In genomic region chr19:34841719-34842506, GRCm38 (mm10) we compare ENCODE assay signal across 20 mouse cellular contexts. TPM values are rescaled to one million over a fixed set of nuclear protein-coding genes. Genes with fewer than 3 reads are reported as not detected.
DNase-seq lines count a peak whose midpoint lies in the region; ATAC-seq lines count a peak whose summit lies in the region.
"Had no signal": no experiment of that assay in that cellular context is flagged by ENCODE, and none has a peak within 500 bp of the region (broad histone marks: within the 10 kb centered on the region; RNA-seq: fewer than 3 reads in every experiment).

No protein-coding gene starts in this region.

- no peak overlapping the region for H3K9ac ChIP-seq in embryonic facial prominence, embryonic 11.5 days (replicated peaks; ENCODE audit: low read length)
- H3K9ac ChIP-seq in hindbrain, embryonic 13.5 days: no peak overlapping the region
- H3K9ac ChIP-seq in embryonic facial prominence, embryonic 14.5 days (ENCODE audit: low read depth, low read length): no peak overlapping the region
- H3K9ac ChIP-seq in forebrain, embryonic 11.5 days (ENCODE audit: low read length): no peak overlapping the region
- H3K9ac ChIP-seq: forebrain, postnatal 0 days; limb, embryonic 15.5 days; lung, embryonic 15.5 days had no signal

- 40% methylated on average over 9 of the region's 9 CpGs for WGBS in embryonic facial prominence, embryonic 11.5 days
- WGBS in embryonic facial prominence, embryonic 10.5 days: 55% methylated on average over 9 of the region's 9 CpGs
- 59% methylated on average over 9 of the region's 9 CpGs for WGBS in hindbrain, embryonic 13.5 days
- 63% methylated on average over 9 of the region's 9 CpGs for WGBS in hindbrain, embryonic 10.5 days
- WGBS in embryonic facial prominence, embryonic 14.5 days: 42% methylated on average over 9 of the region's 9 CpGs
- 56% methylated on average over 9 of the region's 9 CpGs for WGBS in forebrain, embryonic 11.5 days

- no peak for ATAC-seq in embryonic facial prominence, embryonic 11.5 days (replicated peaks; ENCODE audit: insufficient number of reproducible peaks, low FRiP score, low TSS enrichment, low read depth)
- ATAC-seq in hindbrain, embryonic 13.5 days (ENCODE audit: low FRiP score): 0 out of 2 replicates have a peak, but pooled peaks have one; percentile 15
- peak; percentile 60; the same call in 1 of the 2 replicates for ATAC-seq in embryonic facial prominence, embryonic 14.5 days (ENCODE audit: low read depth)
- no peak for ATAC-seq in erythroid progenitor cell, adult 5-6 weeks (replicated peaks; ENCODE audit: low FRiP score, poor library complexity, severe bottlenecking)
- no peak for ATAC-seq in forebrain, embryonic 11.5 days (replicated peaks; ENCODE audit: low FRiP score)
- ATAC-seq: forebrain, postnatal 0 days had no signal

- H3K27ac ChIP-seq in embryonic facial prominence, embryonic 11.5 days (replicated peaks; ENCODE audit: low read depth, low read length): no peak overlapping the region
- no peak overlapping the region for H3K27ac ChIP-seq in embryonic facial prominence, embryonic 10.5 days (replicated peaks)
- no peak overlapping the region for H3K27ac ChIP-seq in hindbrain, embryonic 13.5 days
- H3K27ac ChIP-seq in hindbrain, embryonic 10.5 days: no peak overlapping the region
- H3K27ac ChIP-seq in embryonic facial prominence, embryonic 14.5 days (replicated peaks; ENCODE audit: low read depth, low read length): no peak overlapping the region
- no peak overlapping the region for H3K27ac ChIP-seq in forebrain, embryonic 11.5 days (ENCODE audit: low read depth, low read length)
- H3K27ac ChIP-seq: limb, embryonic 15.5 days; lung, embryonic 15.5 days; stomach, postnatal 0 days had no signal

- H3K4me3 ChIP-seq in embryonic facial prominence, embryonic 11.5 days (ENCODE audit: low read depth, low read length): no peak overlapping the region
- H3K4me3 ChIP-seq in embryonic facial prominence, embryonic 10.5 days: no peak overlapping the region
- no peak overlapping the region for H3K4me3 ChIP-seq in hindbrain, embryonic 13.5 days
- no peak overlapping the region for H3K4me3 ChIP-seq in hindbrain, embryonic 10.5 days
- H3K4me3 ChIP-seq in embryonic facial prominence, embryonic 14.5 days (ENCODE audit: low read depth, low read length): no peak overlapping the region
- no peak overlapping the region for H3K4me3 ChIP-seq in forebrain, embryonic 11.5 days (ENCODE audit: low read depth, low read length)
- H3K4me3 ChIP-seq: erythroblast, embryonic 14.5 days; limb, embryonic 15.5 days; lung, embryonic 15.5 days had no signal

- no peaks in the 10 kb centered on the region for H3K4me1 ChIP-seq in embryonic facial prominence, embryonic 11.5 days (ENCODE audit: control insufficient read depth, insufficient read depth, low read length)
- H3K4me1 ChIP-seq in embryonic facial prominence, embryonic 10.5 days: peaks cover 11% of the 10 kb centered on the region
- H3K4me1 ChIP-seq in hindbrain, embryonic 13.5 days (replicated peaks): peaks cover 6% of the 10 kb centered on the region
- H3K4me1 ChIP-seq in hindbrain, embryonic 10.5 days (replicated peaks): 0 out of 2 replicates have a peak, but pooled peaks cover 5% of the 10 kb centered on the region
- 0 out of 2 replicates have a peak, but pooled peaks cover 7% of the 10 kb centered on the region for H3K4me1 ChIP-seq in embryonic facial prominence, embryonic 14.5 days (ENCODE audit: control insufficient read depth, insufficient read depth, low read length)
- no peaks in the 10 kb centered on the region for H3K4me1 ChIP-seq in forebrain, embryonic 11.5 days (replicated peaks; ENCODE audit: control insufficient read depth, insufficient read depth, low read length)

- peak; percentile 11 for DNase-seq in embryonic facial prominence, embryonic 11.5 days (ENCODE audit: low spot score)
- no peak for DNase-seq in embryonic facial prominence, embryonic 10.5 days (ENCODE audit: low spot score)
- no peak for DNase-seq in hindbrain, embryonic 10.5 days (ENCODE audit: low spot score)
- DNase-seq in 416B (ENCODE audit: low read depth): peak; percentile 81
- DNase-seq in embryonic facial prominence, embryonic 14.5 days (ENCODE audit: low spot score): peak; percentile 35
- no peak for DNase-seq in forebrain, embryonic 11.5 days (ENCODE audit: low spot score)
- DNase-seq: cerebellum, adult 8-10 months; forebrain, postnatal 0 days; gastrocnemius, postnatal 10 days; heart, postnatal 4 days; kidney, adult 11 months; kidney, postnatal 36 days; spleen, adult 18-20 months; thymus, postnatal 14 days had no signal

- no peaks in the 10 kb centered on the region for H3K9me3 ChIP-seq in embryonic facial prominence, embryonic 11.5 days (replicated peaks; ENCODE audit: control insufficient read depth, low read length)
- no peaks in the 10 kb centered on the region for H3K9me3 ChIP-seq in embryonic facial prominence, embryonic 10.5 days
- no peaks in the 10 kb centered on the region for H3K9me3 ChIP-seq in hindbrain, embryonic 13.5 days
- no peaks in the 10 kb centered on the region for H3K9me3 ChIP-seq in hindbrain, embryonic 10.5 days
- no peaks in the 10 kb centered on the region for H3K9me3 ChIP-seq in embryonic facial prominence, embryonic 14.5 days (ENCODE audit: control insufficient read depth, low read length)
- H3K9me3 ChIP-seq in forebrain, embryonic 11.5 days (ENCODE audit: control insufficient read depth, low read length): no peaks in the 10 kb centered on the region
- H3K9me3 ChIP-seq: limb, embryonic 15.5 days; lung, embryonic 15.5 days had no signal

- H3K4me2 ChIP-seq in embryonic facial prominence, embryonic 11.5 days (ENCODE audit: low read depth, low read length): no peak overlapping the region
- no peak overlapping the region for H3K4me2 ChIP-seq in hindbrain, embryonic 13.5 days
- H3K4me2 ChIP-seq in embryonic facial prominence, embryonic 14.5 days (ENCODE audit: low read depth, low read length): no peak overlapping the region
- H3K4me2 ChIP-seq in forebrain, embryonic 11.5 days (ENCODE audit: low read depth, low read length, severe bottlenecking): no peak overlapping the region
- H3K4me2 ChIP-seq: limb, embryonic 15.5 days; lung, embryonic 15.5 days had no signal

- no peaks in the 10 kb centered on the region for H3K27me3 ChIP-seq in embryonic facial prominence, embryonic 11.5 days (ENCODE audit: control insufficient read depth, insufficient read depth, low read length)
- no peaks in the 10 kb centered on the region for H3K27me3 ChIP-seq in embryonic facial prominence, embryonic 10.5 days (replicated peaks; ENCODE audit: low read depth, poor library complexity, severe bottlenecking)
- no peaks in the 10 kb centered on the region for H3K27me3 ChIP-seq in hindbrain, embryonic 13.5 days
- H3K27me3 ChIP-seq in hindbrain, embryonic 10.5 days (ENCODE audit: insufficient read depth, poor library complexity, severe bottlenecking): no peaks in the 10 kb centered on the region
- H3K27me3 ChIP-seq in embryonic facial prominence, embryonic 14.5 days (replicated peaks; ENCODE audit: control insufficient read depth, insufficient read depth, low read length): no peaks in the 10 kb centered on the region
- H3K27me3 ChIP-seq in forebrain, embryonic 11.5 days (ENCODE audit: control insufficient read depth, insufficient read depth, low read length): no peaks in the 10 kb centered on the region
- H3K27me3 ChIP-seq: limb, embryonic 15.5 days; lung, embryonic 15.5 days had no signal

- no peaks in the 10 kb centered on the region for H3K36me3 ChIP-seq in embryonic facial prominence, embryonic 11.5 days (replicated peaks; ENCODE audit: control insufficient read depth, insufficient read depth, low read depth, low read length)
- peaks cover 27% of the 10 kb centered on the region for H3K36me3 ChIP-seq in embryonic facial prominence, embryonic 10.5 days (replicated peaks)
- peaks cover 18% of the 10 kb centered on the region for H3K36me3 ChIP-seq in hindbrain, embryonic 13.5 days
- peaks cover 31% of the 10 kb centered on the region for H3K36me3 ChIP-seq in hindbrain, embryonic 10.5 days
- peaks cover 10% of the 10 kb centered on the region; the same call in 1 of the 2 replicates for H3K36me3 ChIP-seq in embryonic facial prominence, embryonic 14.5 days (ENCODE audit: control insufficient read depth, insufficient read depth, low read length)
- H3K36me3 ChIP-seq in forebrain, embryonic 11.5 days (ENCODE audit: control insufficient read depth, insufficient read depth, low read length): no peaks in the 10 kb centered on the region

RNA-seq across cellular contexts. Expression of gene Pank1, which starts 37.3 kb away (rescaled TPM):
- 9.7 and 10.9 TPM in 2 replicates for polyA plus RNA-seq in embryonic facial prominence, embryonic 11.5 days (2014; fragmentation: Nextera tagmentation; extraction: Ambion mirVana)
- 6.3 and 7.5 TPM in 2 replicates for polyA plus RNA-seq in embryonic facial prominence, embryonic 10.5 days (2016; fragmentation: Nextera tagmentation; extraction: Ambion mirVana)
- polyA plus RNA-seq in hindbrain, embryonic 13.5 days (2015; fragmentation: Nextera tagmentation; extraction: Ambion mirVana): 7.6 and 7.7 TPM in 2 replicates
- 5.6 and 6.2 TPM in 2 replicates for polyA plus RNA-seq in hindbrain, embryonic 10.5 days (2016; fragmentation: Nextera tagmentation; extraction: Ambion mirVana)
- polyA plus RNA-seq in embryonic facial prominence, embryonic 14.5 days (2014; fragmentation: Nextera tagmentation; extraction: Ambion mirVana): 5.8 and 7.7 TPM in 2 replicates
- 2.9 and 4.0 TPM in 2 replicates for total RNA-seq in erythroid progenitor cell, adult 5-6 weeks (2015; ENCODE audit: low replicate concordance)
- 0.39 and 2.2 TPM in 2 replicates for total RNA-seq in erythroid progenitor cell, adult 5-6 weeks (2017; ENCODE audit: low replicate concordance)
- 10.7 and 11.5 TPM in 2 replicates for polyA plus RNA-seq in forebrain, embryonic 11.5 days (2014; fragmentation: Nextera tagmentation; extraction: Ambion mirVana)
- polyA plus RNA-seq: erythroblast, embryonic 14.5 days had no signal

Comparison
In these comparisons a context has a peak if more than half of its experiments do, and no peak if none do; other contexts are left out.
1. ATAC-seq: peak in hindbrain, embryonic 13.5 days (single experiment) and embryonic facial prominence, embryonic 14.5 days (single experiment); none in embryonic facial prominence, embryonic 11.5 days (single experiment), erythroid progenitor cell, adult 5-6 weeks (single experiment) and forebrain, embryonic 11.5 days (single experiment).
2. DNase-seq: peak in embryonic facial prominence, embryonic 11.5 days (single experiment), 416B (single experiment) and embryonic facial prominence, embryonic 14.5 days (single experiment); none in embryonic facial prominence, embryonic 10.5 days (single experiment), hindbrain, embryonic 10.5 days (single experiment) and forebrain, embryonic 11.5 days (single experiment).